Mouse (Mus musculus): ENCODE data around the gene Gria1.

DNA sequence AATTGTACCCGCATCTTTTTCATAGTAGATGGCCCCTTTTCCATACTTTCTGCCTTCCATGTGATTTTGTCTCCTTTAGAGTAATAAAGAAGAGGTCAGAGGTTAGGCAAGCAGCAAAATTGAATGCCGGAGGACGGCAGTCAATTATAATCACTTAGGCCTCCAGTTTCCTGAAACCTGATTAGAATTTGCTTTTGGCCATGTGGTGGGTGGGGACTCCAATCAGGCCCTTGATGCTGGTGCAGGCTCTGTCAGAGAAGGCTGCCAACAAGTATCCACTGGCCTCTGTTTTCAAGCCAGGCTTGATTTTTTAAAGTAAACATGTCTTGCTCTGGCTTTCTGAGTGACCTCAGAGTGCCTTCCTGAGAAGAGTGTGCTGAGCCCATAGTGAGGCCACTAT is 6.6 kb upstream of the Gria1 start:
- TF ChIP-seq MAX (IDR thresholded peaks at IDR 0.05; ENCODE audit: low read depth) (no peak), MYOG (IDR thresholded peaks at IDR 0.05; ENCODE audit: control insufficient read depth in 1 of 3, insufficient read depth in 1 of 3, insufficient read length in 2 of 3, low read depth in 2 of 3) (no peak), TCF12 (IDR thresholded peaks at IDR 0.05; ENCODE audit: insufficient read depth, poor library complexity, severe bottlenecking) (no peak), POLR2A (IDR thresholded peaks at IDR 0.05; ENCODE audit: insufficient read length, low read depth) (no peak)
